Mouse (Mus musculus) limb, embryonic 13.5 days (tissue): ENCODE measurements around the gene Vwa2. TPM values are rescaled to one million over a fixed set of nuclear protein-coding genes. Genes with fewer than 3 reads are reported as not detected.

Source experiments
- ATAC-seq: fragments of 200-750 bp; cut with Nextera tagmentation; 2 replicates; pipeline ENCODE4 v1.8.0; 2017; ENCODE audit warnings: low read depth, moderate number of reproducible peaks, moderate TSS enrichment; ENCODE audit not compliant: low FRiP score
- H3K27ac ChIP-seq: fragments of 300-500 bp; sonication (generic); 2 replicates; pipeline ENCODE4 v1.5.1; 2015; ENCODE audit warnings: inconsistent platforms, mild to moderate bottlenecking, moderate library complexity
- H3K27me3 ChIP-seq: fragments of 300-500 bp; sonication (generic); 2 replicates; pipeline ENCODE4 v1.6.1; 2015; ENCODE audit warnings: mild to moderate bottlenecking, inconsistent platforms
- H3K36me3 ChIP-seq: fragments of 300-500 bp; sonication (generic); 2 replicates; pipeline ENCODE4 v1.6.1; 2015; ENCODE audit warnings: inconsistent platforms, mild to moderate bottlenecking, moderate library complexity
- H3K4me1 ChIP-seq: fragments of 300-500 bp; sonication (generic); 2 replicates; pipeline ENCODE4 v1.6.1; 2015; ENCODE audit warnings: inconsistent platforms
- H3K4me2 ChIP-seq: fragments of 300-500 bp; sonication (generic); replicated peaks from 2 replicates; pipeline ENCODE4 v1.6.1; 2015; ENCODE audit warnings: inconsistent platforms, mild to moderate bottlenecking, moderate library complexity
- H3K4me3 ChIP-seq: fragments of 300-500 bp; sonication (generic); 2 replicates; pipeline ENCODE4 v1.5.1; 2015; ENCODE audit warnings: moderate library complexity, mild to moderate bottlenecking, inconsistent platforms
- H3K9ac ChIP-seq: fragments of 300-500 bp; sonication (generic); 2 replicates; pipeline ENCODE4 v1.6.1; 2015; ENCODE audit warnings: mild to moderate bottlenecking, inconsistent platforms
- H3K9me3 ChIP-seq: fragments of 300-500 bp; sonication (generic); 2 replicates; pipeline ENCODE4 v1.6.1; 2016; ENCODE audit warnings: inconsistent platforms
- WGBS: fragments of 180-500 bp; shearing (Covaris S2); methylation state at CpG from one replicate; pipeline ENCODE4 v1.1.7; 2015; 5-methylcytosine and 5-hydroxymethylcytosine counted together
- polyA plus RNA-seq: library from polyadenylated mRNA; unstranded; fragments of >200 nt; fragmentation: Nextera tagmentation; extraction: Ambion mirVana; gene quantifications from 2 replicates; pipeline ENCODE4 v1.2.1, GENCODE M21; 2015

The Vwa2 gene
- polyA plus RNA-seq, 1 experiment from 2014 or later = 4.8 TPM

DNA sequence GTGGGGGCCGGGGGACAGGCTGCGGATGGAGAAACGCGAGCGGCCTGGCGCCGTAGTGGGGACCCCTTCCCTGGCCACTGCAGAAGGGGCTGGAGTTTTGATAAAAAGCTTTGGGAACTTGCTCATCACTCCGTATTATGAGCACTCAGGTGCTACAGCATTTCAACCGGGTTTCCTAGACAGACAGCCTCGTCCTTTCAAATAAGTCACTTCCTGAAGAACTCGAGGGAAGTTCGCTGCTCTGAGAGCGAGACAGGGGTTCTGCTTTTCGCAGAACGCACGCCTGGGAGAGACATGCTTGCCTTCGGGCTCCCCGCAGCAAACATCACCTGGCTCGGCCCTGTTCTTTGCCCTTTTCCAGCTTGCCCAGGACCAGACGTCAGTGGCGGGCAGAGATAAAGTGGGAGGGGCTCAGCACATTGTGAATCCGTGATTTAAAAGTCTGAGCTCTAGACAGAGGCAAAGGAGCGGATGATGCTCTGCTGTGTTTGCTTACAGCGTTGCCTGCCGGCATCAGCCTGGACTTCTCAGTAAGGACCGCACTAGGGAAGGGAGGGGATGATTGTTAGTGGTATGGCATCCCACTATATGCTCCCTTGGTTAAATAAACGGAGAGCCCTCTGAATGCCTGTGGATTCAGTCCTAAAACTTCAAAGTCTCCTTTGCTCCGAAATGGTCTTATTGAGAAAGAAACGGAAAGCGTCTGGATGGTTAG lies 709 bp downstream of the Vwa2 start:
- Histone ChIP-seq H3K36me3 (no peaks in the 10 kb centered on the region), H3K9ac (peak overlapping the region; percentile 65), H3K4me2 (peak overlapping the region; percentile 80), H3K9me3 (no peaks in the 10 kb centered on the region), H3K27me3 (peaks cover 77% of the 10 kb centered on the region), H3K4me3 (peak overlapping the region; percentile 47), H3K27ac (no peak overlapping the region), H3K4me1 (peaks cover 42% of the 10 kb centered on the region)
- peak; percentile 39; the same call in 1 of the 2 replicates for ATAC-seq
- WGBS = 7% methylated on average over 30 of the region's 30 CpGs

DNA sequence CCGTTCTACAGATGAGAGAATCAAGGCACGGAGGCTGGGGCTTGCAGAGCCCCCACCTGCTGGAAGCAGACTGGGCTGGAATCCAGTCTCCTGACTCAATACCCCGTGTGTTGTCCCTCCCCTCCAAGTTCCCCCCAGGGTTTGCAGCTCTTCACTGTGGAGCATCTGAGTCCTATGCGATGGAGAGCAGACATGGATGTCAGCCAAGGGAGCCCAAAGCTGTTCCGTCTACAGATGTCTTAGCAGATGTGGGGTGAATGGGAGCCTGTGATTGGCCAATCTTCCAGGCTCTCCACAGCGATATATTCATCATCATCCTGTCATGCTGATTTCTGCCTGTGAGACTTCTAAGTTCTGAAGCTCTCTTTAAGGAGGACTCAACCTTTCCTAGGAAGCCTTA lies 3.3 kb downstream of the Vwa2 start:
- Histone ChIP-seq H3K27ac (no peak overlapping the region), H3K9me3 (no peaks in the 10 kb centered on the region), H3K4me1 (peaks cover 61% of the 10 kb centered on the region), H3K4me3 (no peak overlapping the region), H3K9ac (no peak overlapping the region), H3K27me3 (peaks cover 61% of the 10 kb centered on the region), H3K4me2 (no peak overlapping the region), H3K36me3 (no peaks in the 10 kb centered on the region)
- ATAC-seq = no peak
- 52% methylated on average over 6 of the region's 6 CpGs for WGBS

DNA sequence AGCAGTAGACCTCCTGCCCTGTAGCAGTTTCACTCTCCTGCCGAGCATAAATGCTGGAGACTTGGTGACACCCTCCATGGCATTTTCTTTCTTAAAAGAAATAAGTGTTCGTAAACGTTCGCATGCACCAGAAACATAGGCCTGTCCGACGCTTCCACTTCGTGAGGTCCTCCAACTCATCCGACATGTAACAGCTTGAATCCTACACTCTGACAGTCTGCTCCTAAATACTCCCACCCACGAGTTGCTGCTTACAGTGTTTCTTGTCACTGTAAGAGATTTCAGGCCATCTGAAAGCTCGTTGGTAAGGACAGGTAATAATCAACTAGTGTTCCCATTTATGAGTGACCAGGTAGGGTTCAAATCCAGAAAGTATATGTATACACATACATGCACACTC lies 13.8 kb downstream of the Vwa2 start:
- Histone ChIP-seq H3K9me3 (no peaks in the 10 kb centered on the region), H3K36me3 (no peaks in the 10 kb centered on the region), H3K27ac (no peak overlapping the region; the same call in 1 of the 2 replicates), H3K4me2 (no peak overlapping the region), H3K4me3 (no peak overlapping the region), H3K9ac (no peak overlapping the region), H3K27me3 (no peaks in the 10 kb centered on the region), H3K4me1 (peaks cover 40% of the 10 kb centered on the region)
- no peak for ATAC-seq
- 71% methylated on average over 10 of the region's 10 CpGs for whole genome bisulfite sequencing

DNA sequence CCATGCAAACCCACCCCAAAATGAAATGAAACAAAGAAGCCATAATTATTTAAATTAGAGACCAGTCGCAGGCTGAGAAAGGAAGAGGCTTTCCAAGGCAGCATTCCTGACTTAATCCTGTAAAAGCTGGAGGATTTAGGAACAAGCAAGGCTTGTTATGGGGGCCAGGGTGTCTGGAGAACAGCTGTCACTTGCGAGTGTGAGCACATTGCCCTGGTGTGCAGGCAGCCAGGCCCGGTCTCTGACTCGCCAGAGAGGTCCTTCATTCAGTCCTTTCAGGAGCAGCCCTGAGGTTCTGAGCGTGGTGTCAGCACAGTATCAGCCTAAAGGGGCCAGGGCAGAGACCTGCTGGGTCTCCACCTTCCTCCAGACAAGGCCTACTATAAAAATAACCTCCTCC lies 14.6 kb downstream of the Vwa2 start:
- Histone ChIP-seq H3K36me3 (no peaks in the 10 kb centered on the region), H3K27me3 (no peaks in the 10 kb centered on the region), H3K9me3 (no peaks in the 10 kb centered on the region), H3K4me2 (no peak overlapping the region), H3K4me1 (peaks cover 33% of the 10 kb centered on the region), H3K9ac (no peak overlapping the region), H3K27ac (peak overlapping the region; percentile 29; the same call in 1 of the 2 replicates), H3K4me3 (no peak overlapping the region)
- 29% methylated on average over 5 of the region's 5 CpGs for WGBS
- peak; percentile 48 for ATAC-seq

DNA sequence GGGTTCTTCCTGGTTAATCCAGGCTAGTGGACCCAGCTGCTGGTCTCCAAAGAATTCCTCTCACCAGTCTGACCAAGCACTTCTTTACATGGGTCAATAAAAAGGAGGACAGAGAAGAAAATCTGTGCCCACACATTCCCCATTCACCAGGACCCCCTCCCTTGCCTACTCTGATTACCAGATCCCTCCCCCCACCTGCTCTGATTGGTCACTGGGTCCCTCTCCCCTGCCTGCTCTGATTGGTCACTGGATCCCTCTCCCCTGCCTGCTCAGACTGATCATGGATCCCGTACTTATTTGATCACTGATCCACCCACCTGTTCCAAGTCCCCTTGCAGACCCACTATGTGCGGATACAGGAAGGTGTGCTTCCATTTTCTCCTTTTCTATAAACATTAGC lies 17.4 kb downstream of the Vwa2 start:
- no peaks in the 10 kb centered on the region for H3K9me3 ChIP-seq
- no peak overlapping the region for H3K4me2 ChIP-seq
- 0 out of 2 replicates have a peak, but pooled peaks have one; percentile 46 for ATAC-seq
- H3K27me3 ChIP-seq = no peaks in the 10 kb centered on the region
- no peaks in the 10 kb centered on the region for H3K36me3 ChIP-seq
- H3K4me3 ChIP-seq = no peak overlapping the region
- WGBS = 49% methylated on average over 2 of the region's 2 CpGs
- H3K27ac ChIP-seq = no peak overlapping the region
- peaks cover 29% of the 10 kb centered on the region for H3K4me1 ChIP-seq
- no peak overlapping the region for H3K9ac ChIP-seq

DNA sequence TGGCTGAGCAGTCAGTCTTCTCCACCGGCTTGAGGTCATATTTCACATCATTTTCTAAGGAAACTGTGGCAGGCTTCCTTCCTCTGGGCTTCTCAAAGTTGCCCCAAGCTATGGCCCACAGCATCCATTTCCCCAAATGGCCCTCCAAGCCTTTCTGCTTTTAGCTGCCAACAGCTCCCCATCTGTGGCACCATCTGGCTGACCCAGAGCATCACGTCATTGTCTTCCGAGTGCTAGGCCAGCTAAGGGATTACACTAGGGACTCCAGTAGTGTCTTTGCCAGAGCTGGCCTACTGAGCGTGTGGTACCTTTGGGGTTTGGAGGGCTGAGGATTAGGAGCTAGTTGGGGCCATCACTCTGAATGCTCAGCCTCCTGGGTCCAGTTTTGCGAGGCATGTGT lies 18.5 kb downstream of the Vwa2 start:
- Histone ChIP-seq H3K27ac (no peak overlapping the region), H3K36me3 (no peaks in the 10 kb centered on the region), H3K4me2 (no peak overlapping the region), H3K9me3 (no peaks in the 10 kb centered on the region), H3K4me3 (no peak overlapping the region), H3K27me3 (no peaks in the 10 kb centered on the region), H3K9ac (no peak overlapping the region), H3K4me1 (peaks cover 24% of the 10 kb centered on the region)
- no peak for ATAC-seq
- 78% methylated on average over 5 of the region's 5 CpGs for WGBS

DNA sequence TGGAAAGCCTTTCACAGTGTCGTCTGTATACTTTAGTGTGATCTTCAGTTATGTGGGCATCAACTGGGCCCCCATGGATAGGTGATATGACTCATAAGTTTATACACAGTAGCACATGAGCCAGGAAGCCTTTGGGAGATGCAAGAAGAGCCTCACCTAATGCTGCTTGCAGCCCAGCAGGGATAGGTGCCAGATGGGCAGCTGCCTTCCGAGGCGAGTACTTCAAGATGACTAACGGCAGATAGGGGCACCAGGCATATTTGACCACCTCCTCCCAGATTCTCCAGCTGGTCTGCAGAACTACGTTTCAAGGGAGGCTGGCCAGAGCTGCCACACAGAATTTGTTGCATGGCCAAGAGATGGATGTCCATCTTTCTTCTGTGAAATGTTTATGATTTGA lies 19.3 kb downstream of the Vwa2 start:
- WGBS = 77% methylated on average over 5 of the region's 5 CpGs
- ATAC-seq = no peak

DNA sequence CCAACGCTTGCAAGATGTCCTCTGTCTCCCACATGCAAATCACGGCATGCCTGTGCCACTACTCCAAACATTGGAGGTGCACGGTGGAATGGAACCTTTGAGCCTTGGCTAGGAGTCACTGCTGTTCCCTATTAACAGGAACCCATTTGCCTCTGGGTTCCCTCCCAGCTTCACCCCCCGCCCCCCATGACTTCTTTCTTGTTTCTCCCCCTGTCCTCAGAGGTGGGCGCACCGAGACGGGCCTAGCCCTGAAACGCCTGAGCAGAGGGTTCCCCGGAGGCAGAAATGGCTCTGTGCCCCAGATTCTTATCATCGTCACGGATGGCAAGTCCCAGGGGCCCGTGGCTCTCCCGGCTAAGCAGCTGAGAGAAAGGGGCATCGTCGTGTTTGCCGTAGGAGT lies 23.6 kb downstream of the Vwa2 start:
- H3K4me2 ChIP-seq = no peak overlapping the region
- 86% methylated on average over 16 of the region's 16 CpGs for WGBS
- ATAC-seq = no peak
- no peaks in the 10 kb centered on the region for H3K36me3 ChIP-seq
- no peaks in the 10 kb centered on the region; the same call in 1 of the 2 replicates for H3K4me1 ChIP-seq
- H3K27ac ChIP-seq = no peak overlapping the region
- H3K27me3 ChIP-seq = 0 out of 2 replicates have a peak, but pooled peaks cover 4% of the 10 kb centered on the region
- no peak overlapping the region for H3K4me3 ChIP-seq
- no peaks in the 10 kb centered on the region for H3K9me3 ChIP-seq
- H3K9ac ChIP-seq = no peak overlapping the region

More for the DNA sequence above, 19.3 kb downstream of the Vwa2 start:
- Histone ChIP-seq H3K9ac (no peak overlapping the region), H3K9me3 (no peaks in the 10 kb centered on the region), H3K4me1 (peaks cover 21% of the 10 kb centered on the region), H3K36me3 (no peaks in the 10 kb centered on the region), H3K4me3 (no peak overlapping the region), H3K27me3 (no peaks in the 10 kb centered on the region), H3K4me2 (no peak overlapping the region), H3K27ac (no peak overlapping the region)

DNA sequence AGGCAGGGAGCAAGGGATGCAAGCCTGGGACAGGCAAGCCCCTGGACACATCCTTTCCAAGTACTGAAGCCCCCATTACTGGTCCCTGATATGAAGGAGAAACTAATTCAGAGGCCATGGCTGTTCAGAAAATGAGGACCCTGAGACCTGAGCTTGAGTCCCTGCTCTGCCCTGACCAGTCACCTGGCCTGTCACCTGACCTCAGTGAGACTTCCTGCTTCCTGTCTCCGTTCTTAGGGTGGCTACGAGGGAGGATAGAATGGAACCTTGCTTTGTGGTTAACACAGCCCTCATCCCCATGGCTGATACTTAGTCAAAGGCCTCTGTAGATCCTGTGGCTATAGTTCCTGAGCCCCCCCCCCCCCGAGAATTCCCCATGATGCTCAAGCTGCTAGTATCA lies 30.0 kb downstream of the Vwa2 start:
- H3K9ac ChIP-seq = no peak overlapping the region
- H3K36me3 ChIP-seq = no peaks in the 10 kb centered on the region
- WGBS = 82% methylated on average over 3 of the region's 3 CpGs

DNA sequence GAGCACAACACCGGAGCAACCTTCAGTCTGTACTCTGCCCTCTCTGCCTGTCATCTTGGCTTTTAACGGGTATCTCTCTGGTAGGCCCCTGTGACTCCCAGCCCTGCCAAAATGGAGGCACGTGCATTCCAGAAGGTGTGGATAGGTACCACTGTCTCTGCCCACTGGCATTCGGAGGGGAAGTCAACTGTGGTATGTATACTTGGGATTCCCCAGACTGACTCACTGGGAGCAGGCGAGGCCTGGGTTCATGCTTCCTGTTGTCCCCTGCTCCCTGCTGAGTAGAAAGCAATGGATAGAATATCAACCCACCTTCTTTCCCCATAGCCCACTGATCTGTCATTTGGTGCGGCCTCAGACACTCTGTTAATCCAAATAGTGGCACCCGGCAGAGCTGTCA lies 31.3 kb downstream of the Vwa2 start:
- no peak overlapping the region for H3K9ac ChIP-seq
- H3K9me3 ChIP-seq = no peaks in the 10 kb centered on the region
- H3K36me3 ChIP-seq = no peaks in the 10 kb centered on the region
- no peak overlapping the region for H3K4me3 ChIP-seq
- H3K27me3 ChIP-seq = 0 out of 2 replicates have a peak, but pooled peaks cover 4% of the 10 kb centered on the region
- H3K4me1 ChIP-seq = peaks cover 9% of the 10 kb centered on the region
- no peak overlapping the region for H3K4me2 ChIP-seq
- no peak overlapping the region for H3K27ac ChIP-seq
- no peak for ATAC-seq
- WGBS = 89% methylated on average over 7 of the region's 7 CpGs

More for the DNA sequence above, 30.0 kb downstream of the Vwa2 start:
- H3K4me2 ChIP-seq = no peak overlapping the region
- H3K9me3 ChIP-seq = no peaks in the 10 kb centered on the region
- ATAC-seq = no peak
- no peak overlapping the region for H3K27ac ChIP-seq
- H3K27me3 ChIP-seq = 0 out of 2 replicates have a peak, but pooled peaks cover 4% of the 10 kb centered on the region
- H3K4me3 ChIP-seq = no peak overlapping the region
- peaks cover 9% of the 10 kb centered on the region for H3K4me1 ChIP-seq

DNA sequence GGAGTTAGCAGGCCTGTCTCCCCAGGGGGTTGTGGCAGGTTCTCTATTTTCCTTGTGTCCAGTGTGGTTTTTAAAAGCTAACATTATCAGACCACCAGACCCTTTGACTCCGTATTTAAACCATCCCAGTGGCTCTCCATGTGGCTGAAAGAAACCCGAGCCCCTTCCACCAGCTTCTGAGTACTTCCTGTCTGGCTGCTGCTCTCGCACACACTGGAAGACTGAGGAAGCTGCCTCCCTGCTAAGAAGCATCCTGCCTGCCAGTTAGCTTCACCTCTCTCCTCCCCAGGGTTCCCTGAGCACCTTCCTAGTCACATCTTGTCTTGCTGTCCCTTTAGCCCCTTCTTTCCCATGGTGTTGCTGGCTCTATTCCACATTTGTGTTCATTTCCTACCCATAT lies 33.8 kb downstream of the Vwa2 start:
- H3K4me1 ChIP-seq = peaks cover 18% of the 10 kb centered on the region
- H3K9me3 ChIP-seq = no peaks in the 10 kb centered on the region
- H3K9ac ChIP-seq = no peak overlapping the region
- ATAC-seq = no peak
- 15% methylated on average over 3 of the region's 3 CpGs for WGBS
- H3K27ac ChIP-seq = no peak overlapping the region
- no peaks in the 10 kb centered on the region for H3K27me3 ChIP-seq
- H3K4me3 ChIP-seq = no peak overlapping the region
- H3K4me2 ChIP-seq = no peak overlapping the region
- no peaks in the 10 kb centered on the region for H3K36me3 ChIP-seq

DNA sequence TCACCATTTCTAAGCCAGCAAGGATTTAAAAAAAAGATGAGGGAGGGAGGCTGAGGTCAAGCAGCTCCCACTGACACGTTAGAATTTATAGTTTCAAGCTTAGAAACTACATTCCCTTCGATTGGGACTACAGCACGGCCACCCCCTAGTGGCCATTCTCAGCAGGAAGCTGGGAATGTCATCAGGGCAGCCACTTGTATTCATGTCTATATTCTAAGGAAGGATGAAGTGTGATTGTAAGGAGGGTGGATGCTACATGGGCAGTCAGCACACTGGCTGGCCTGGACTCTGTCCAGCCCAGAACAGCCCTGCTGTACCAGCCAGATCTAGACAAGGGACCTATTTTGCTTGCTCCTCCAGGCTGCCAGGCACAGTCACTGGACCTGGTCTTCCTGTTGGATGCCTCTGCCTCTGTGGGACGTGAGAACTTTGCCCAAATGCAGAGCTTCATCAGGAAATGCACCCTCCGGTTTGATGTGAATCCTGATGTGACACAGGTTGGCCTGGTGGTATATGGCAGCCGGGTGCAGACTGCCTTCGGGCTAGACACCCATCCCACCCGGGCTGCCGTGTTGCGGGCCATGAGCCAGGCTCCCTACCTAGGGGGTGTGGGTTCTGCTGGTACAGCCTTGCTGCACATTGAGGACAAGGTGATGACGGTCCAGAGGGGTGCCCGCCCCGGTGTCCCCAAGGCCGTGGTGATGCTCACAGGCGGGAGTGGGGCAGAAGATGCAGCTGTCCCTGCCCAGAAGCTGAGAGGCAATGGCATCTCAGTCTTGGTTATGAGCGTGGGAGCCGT lies 34.6 kb downstream of the Vwa2 start:
- WGBS = 74% methylated on average over 17 of the region's 17 CpGs
- H3K27ac ChIP-seq = no peak overlapping the region

More for the DNA sequence above, 34.6 kb downstream of the Vwa2 start:
- ATAC-seq = no peak
- H3K4me3 ChIP-seq = no peak overlapping the region
- H3K4me2 ChIP-seq = no peak overlapping the region
- H3K9ac ChIP-seq = no peak overlapping the region
- no peaks in the 10 kb centered on the region for H3K9me3 ChIP-seq
- H3K36me3 ChIP-seq = no peaks in the 10 kb centered on the region
- peaks cover 18% of the 10 kb centered on the region for H3K4me1 ChIP-seq
- no peaks in the 10 kb centered on the region for H3K27me3 ChIP-seq
